Mouse (Mus musculus): ENCODE data around the gene Lrrc63. TPM values are rescaled to one million over a fixed set of nuclear protein-coding genes. Genes with fewer than 3 reads are reported as not detected.

The Lrrc63 gene
- total RNA-seq, 2 experiments from 2014 or later: not detected

Other genes with a start within 250 kb of the Lrrc63 start
- gene Lrch1, start 183.0 kb downstream of the Lrrc63 start, total RNA-seq (2021): 1 to 10 TPM; 4.1 to 4.2 TPM
- under 1 TPM in 1 of 2 experiments, not detected in 1; 0.10 TPM for gene Rubcnl, start 114.9 kb downstream of the Lrrc63 start, total RNA-seq (2021)
- gene Lcp1, start 220 bp upstream of the Lrrc63 start, total RNA-seq (2021): 1 to 10 TPM; 3.1 to 3.3 TPM
- not detected for gene Cpb2, start 111.4 kb upstream of the Lrrc63 start, total RNA-seq (2021)
- 10 to 100 TPM; 15.1 to 19.2 TPM for gene Zc3h13, start 153.5 kb upstream of the Lrrc63 start, total RNA-seq (2021)

Measured in gastrocnemius, postnatal 25 days (tissue).